Mouse (Mus musculus) heart, embryonic 12.5 days (tissue): Measurements from ENCODE around the gene Rnf224. TPM values are rescaled to one million over a fixed set of nuclear protein-coding genes. Genes with fewer than 3 reads are reported as not detected.

Experiments
- ATAC-seq: fragments of 200-750 bp; cut with Nextera tagmentation; 2 replicates; pipeline ENCODE4 v1.8.0; 2017; ENCODE audit warnings: moderate TSS enrichment, moderate library complexity; ENCODE audit not compliant: insufficient number of reproducible peaks, low FRiP score
- H3K27ac ChIP-seq: fragments of 300-500 bp; sonication (generic); 2 replicates; pipeline ENCODE4 v1.5.1; 2016; ENCODE audit warnings: mild to moderate bottlenecking, moderate library complexity; ENCODE audit not compliant: poor library complexity, severe bottlenecking
- H3K27me3 ChIP-seq: fragments of 300-500 bp; sonication (generic); replicated peaks from 2 replicates; pipeline ENCODE4 v1.6.1; 2016; ENCODE audit warnings: mild to moderate bottlenecking, moderate library complexity
- H3K36me3 ChIP-seq: fragments of 300-500 bp; sonication (generic); 2 replicates; pipeline ENCODE4 v1.6.1; 2016; ENCODE audit warnings: mild to moderate bottlenecking, moderate library complexity
- H3K4me1 ChIP-seq: fragments of 300-500 bp; sonication (generic); replicated peaks from 2 replicates; pipeline ENCODE4 v1.6.1; 2016; ENCODE audit warnings: mild to moderate bottlenecking
- H3K4me2 ChIP-seq: fragments of 300-500 bp; sonication (generic); 2 replicates; pipeline ENCODE4 v1.6.1; 2016; ENCODE audit warnings: mild to moderate bottlenecking, moderate library complexity
- H3K4me3 ChIP-seq: fragments of 300-500 bp; sonication (generic); 2 replicates; pipeline ENCODE4 v1.5.1; 2016; ENCODE audit warnings: mild to moderate bottlenecking
- H3K9ac ChIP-seq: fragments of 300-500 bp; sonication (generic); 2 replicates; pipeline ENCODE4 v1.6.1; 2016; ENCODE audit warnings: mild to moderate bottlenecking, moderate library complexity
- H3K9me3 ChIP-seq: fragments of 300-500 bp; sonication (generic); replicated peaks from 2 replicates; pipeline ENCODE4 v1.6.1; 2016; ENCODE audit warnings: mild to moderate bottlenecking, moderate library complexity
- WGBS: fragments of 180-500 bp; shearing (Covaris S2); methylation state at CpG from one replicate; pipeline ENCODE4 v1.1.7; 2016; 5-methylcytosine and 5-hydroxymethylcytosine counted together
- polyA plus RNA-seq: library from polyadenylated mRNA; unstranded; fragments of >200 nt; fragmentation: Nextera tagmentation; extraction: Ambion mirVana; gene quantifications from 2 replicates; pipeline ENCODE4 v1.2.1, GENCODE M21; 2016

The Rnf224 gene
- polyA plus RNA-seq, 1 experiment from 2014 or later: not detected

DNA sequence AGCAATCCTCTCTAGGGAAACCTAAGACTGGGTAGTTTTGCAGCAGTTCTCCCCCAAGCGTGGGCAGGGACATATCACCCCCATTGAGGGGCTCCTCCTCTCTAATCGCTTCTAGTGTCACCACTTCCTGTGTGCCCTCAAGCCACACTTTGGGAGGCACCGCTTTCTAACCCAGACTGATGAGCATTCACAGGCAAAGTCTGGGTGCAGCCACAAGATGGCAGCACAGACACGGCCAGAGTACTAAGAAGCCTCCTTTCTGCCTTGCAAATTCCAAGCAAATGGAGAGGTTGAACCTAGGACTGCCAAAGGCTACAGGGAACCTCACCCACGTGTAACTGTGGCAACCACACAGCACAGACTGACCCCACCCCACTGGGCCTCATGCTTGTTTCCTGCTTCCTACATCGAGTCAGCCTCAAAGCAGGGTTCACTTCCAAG is 43.2 kb downstream of the Rnf224 start:
- Histone ChIP-seq H3K36me3 (peaks cover under 1% of the 10 kb centered on the region; the same call in 1 of the 2 replicates), H3K9me3 (no peaks in the 10 kb centered on the region), H3K27me3 (peaks cover 17% of the 10 kb centered on the region), H3K4me1 (peaks cover 40% of the 10 kb centered on the region), H3K9ac (no peak overlapping the region), H3K4me3 (no peak overlapping the region), H3K27ac (no peak overlapping the region), H3K4me2 (peak overlapping the region; percentile 51)
- peak; percentile 61; the same call in 1 of the 2 replicates for ATAC-seq
- WGBS: 2% methylated on average over 6 of the region's 6 CpGs

DNA sequence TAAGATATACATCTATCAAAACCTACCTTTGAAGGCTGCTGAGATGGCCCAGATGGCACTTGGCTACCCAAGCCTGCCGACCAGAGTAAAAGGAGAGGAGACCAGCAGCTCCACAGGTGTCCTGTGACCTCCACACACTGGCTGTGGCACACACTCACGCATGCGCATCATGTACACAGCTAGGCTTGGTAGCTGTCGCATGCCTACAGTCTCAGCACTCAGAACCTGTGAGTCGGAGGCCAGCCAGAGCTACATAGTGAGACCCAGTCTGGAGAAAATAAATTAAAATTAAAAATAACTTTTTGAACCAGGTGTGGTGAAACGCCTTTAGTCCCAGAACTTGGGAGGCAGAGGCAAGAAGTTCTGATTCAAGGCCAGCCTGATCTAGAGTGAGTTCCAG is 48.7 kb downstream of the Rnf224 start:
- H3K36me3 ChIP-seq: no peaks in the 10 kb centered on the region
- no peak overlapping the region for H3K27ac ChIP-seq
- H3K9ac ChIP-seq: no peak overlapping the region
- no peaks in the 10 kb centered on the region for H3K9me3 ChIP-seq
- H3K4me1 ChIP-seq: peaks cover 8% of the 10 kb centered on the region
- WGBS: 78% methylated on average over 6 of the region's 6 CpGs
- no peak overlapping the region for H3K4me2 ChIP-seq
- H3K4me3 ChIP-seq: no peak overlapping the region
- ATAC-seq: no peak
- H3K27me3 ChIP-seq: peaks cover 16% of the 10 kb centered on the region

DNA sequence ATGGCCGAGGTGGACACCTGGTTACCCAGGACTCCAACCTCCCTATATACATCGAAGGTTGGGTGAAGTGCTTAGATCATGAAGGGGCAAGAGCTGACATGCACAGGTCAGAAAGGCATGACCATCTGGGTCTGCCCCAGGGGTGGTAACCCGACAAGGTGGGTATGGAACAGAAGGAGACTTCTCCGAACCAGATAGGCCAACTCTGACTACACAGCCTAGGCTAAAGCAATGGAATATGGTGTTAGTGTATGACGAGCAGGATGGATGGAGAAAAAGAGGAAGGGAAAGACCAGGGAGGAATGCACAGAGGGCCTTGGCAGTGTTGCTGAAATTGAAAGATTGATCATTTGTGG is 50.0 kb downstream of the Rnf224 start:
- H3K27ac ChIP-seq: no peak overlapping the region

DNA sequence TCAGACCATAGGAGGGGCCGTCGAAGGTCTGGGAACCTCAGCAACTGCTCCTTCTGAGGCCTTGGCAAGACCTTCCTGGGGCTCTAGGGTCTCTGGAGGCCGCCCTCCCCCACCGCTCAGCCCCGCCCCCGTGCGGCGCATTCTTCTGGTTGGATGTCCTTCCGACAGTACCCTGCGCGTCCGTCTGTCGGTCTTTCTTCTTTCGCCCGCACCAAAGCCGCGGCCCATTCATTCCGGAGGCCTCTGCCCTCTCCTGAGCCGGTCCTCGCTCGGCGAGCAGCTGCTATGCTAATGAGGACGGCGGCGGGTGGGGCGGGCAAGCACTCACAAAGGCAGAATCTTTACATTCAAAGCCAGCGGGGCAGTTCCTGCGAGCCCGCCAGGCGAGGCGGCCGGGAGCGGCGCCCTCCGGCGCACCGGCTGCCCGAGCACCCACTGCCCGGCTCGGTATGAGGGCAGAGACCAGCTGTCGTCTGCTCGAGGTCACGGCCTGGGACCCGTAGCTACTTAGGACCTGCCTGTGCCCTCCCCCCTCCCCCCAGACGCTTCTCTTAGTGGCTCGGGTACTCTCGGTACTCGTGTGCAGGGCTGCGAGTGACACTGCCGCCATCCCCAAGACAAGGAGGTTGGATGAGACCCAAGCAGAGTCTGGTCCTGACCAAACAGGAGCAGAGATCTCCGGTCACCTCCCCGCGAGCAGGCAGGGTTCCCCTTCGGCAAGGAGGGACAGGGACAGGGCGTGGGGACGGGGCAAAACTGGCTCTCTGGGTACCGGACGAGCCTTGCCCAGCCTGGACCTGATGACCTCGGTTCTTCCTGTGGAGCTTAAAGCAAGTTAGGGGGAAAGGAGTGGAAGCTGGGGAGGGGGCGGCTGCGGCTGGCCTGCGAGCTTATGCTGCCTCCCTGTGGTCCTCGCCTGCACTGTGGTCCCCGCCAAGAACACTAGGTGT is 50.7 kb downstream of the Rnf224 start:
- Histone ChIP-seq H3K4me1 (peaks cover 15% of the 10 kb centered on the region), H3K36me3 (no peaks in the 10 kb centered on the region), H3K27ac (peak overlapping the region; percentile 73; the same call in 1 of the 2 replicates), H3K9ac (peak overlapping the region; percentile 66), H3K27me3 (peaks cover 16% of the 10 kb centered on the region), H3K4me2 (peak overlapping the region; percentile 95), H3K9me3 (no peaks in the 10 kb centered on the region), H3K4me3 (peak overlapping the region; percentile 56)
- under 1% methylated on average over 64 of the region's 64 CpGs for WGBS
- peak; percentile 68 for ATAC-seq

More for the DNA sequence above, 50.0 kb downstream of the Rnf224 start:
- Histone ChIP-seq H3K4me3 (peak overlapping the region; percentile 56), H3K9me3 (no peaks in the 10 kb centered on the region), H3K27me3 (peaks cover 16% of the 10 kb centered on the region), H3K9ac (0 out of 2 replicates have a peak overlapping the region, but pooled peaks have one; percentile 66), H3K4me2 (peak overlapping the region; percentile 95), H3K36me3 (no peaks in the 10 kb centered on the region), H3K4me1 (peaks cover 15% of the 10 kb centered on the region)
- WGBS: 30% methylated on average over 5 of the region's 5 CpGs
- no peak for ATAC-seq

DNA sequence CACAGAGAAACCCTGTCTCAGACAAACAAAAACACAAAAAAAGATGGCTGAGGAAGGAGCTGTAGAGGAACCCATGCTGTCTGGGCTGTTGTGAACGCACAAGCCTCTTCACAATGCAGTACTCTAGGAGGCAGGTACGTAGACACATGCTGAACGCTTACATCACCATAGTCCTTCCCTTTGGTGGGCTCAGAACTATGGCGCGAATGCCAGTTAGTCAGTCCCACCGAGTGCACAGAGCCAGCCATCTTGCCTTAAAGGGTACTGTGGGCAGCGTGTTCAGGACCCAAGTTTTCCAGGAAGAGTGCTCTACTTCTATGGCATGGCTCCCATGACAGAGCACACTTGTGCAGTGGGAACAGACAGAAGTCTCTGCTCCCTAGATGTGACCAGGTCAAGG is 52.1 kb downstream of the Rnf224 start:
- no peaks in the 10 kb centered on the region for H3K9me3 ChIP-seq
- WGBS: 93% methylated on average over 7 of the region's 7 CpGs
- peaks cover 22% of the 10 kb centered on the region for H3K4me1 ChIP-seq
- H3K27me3 ChIP-seq: peaks cover 22% of the 10 kb centered on the region
- no peak overlapping the region for H3K9ac ChIP-seq
- no peak overlapping the region for H3K27ac ChIP-seq
- ATAC-seq: no peak
- no peak overlapping the region for H3K4me2 ChIP-seq
- no peak overlapping the region for H3K4me3 ChIP-seq
- H3K36me3 ChIP-seq: no peaks in the 10 kb centered on the region

Other genes starting within 250 kb of the Rnf224 start
- gene Nsmf, start 182.4 kb downstream of the Rnf224 start, polyA plus RNA-seq: 58.7 and 62.8 TPM in 2 replicates
- not detected in 2 replicates for gene Entpd8, start 156.5 kb downstream of the Rnf224 start, polyA plus RNA-seq
- 0.10 TPM in 1 of 2 replicates, not detected in the other for gene Noxa1, start 141.6 kb downstream of the Rnf224 start, polyA plus RNA-seq
- 10.8 and 12.8 TPM in 2 replicates for gene Nrarp, start 56.0 kb downstream of the Rnf224 start, polyA plus RNA-seq
- gene Tor4a, start 39.9 kb downstream of the Rnf224 start, polyA plus RNA-seq: 6.6 and 7.0 TPM in 2 replicates
- gene Nelfb, start 25.3 kb downstream of the Rnf224 start, polyA plus RNA-seq: 73.3 and 74.4 TPM in 2 replicates
- gene Stpg3, start 22.1 kb downstream of the Rnf224 start, polyA plus RNA-seq: not detected in 2 replicates
- not detected in 2 replicates for gene Fam166a, start 18.0 kb downstream of the Rnf224 start, polyA plus RNA-seq
- gene Tubb4b, start 12.1 kb downstream of the Rnf224 start, polyA plus RNA-seq: 388 and 392 TPM in 2 replicates
- not detected in 2 replicates for gene Slc34a3, start 2.4 kb downstream of the Rnf224 start, polyA plus RNA-seq
- 6.5 and 7.6 TPM in 2 replicates for gene Rnf208, start 5.5 kb upstream of the Rnf224 start, polyA plus RNA-seq
- not detected in 2 replicates for gene Cysrt1, start 5.7 kb upstream of the Rnf224 start, polyA plus RNA-seq
- gene AL732309.1, start 10.1 kb upstream of the Rnf224 start, polyA plus RNA-seq: 2.6 and 3.2 TPM in 2 replicates
- gene Tmem203, start 18.7 kb upstream of the Rnf224 start, polyA plus RNA-seq: 18.3 and 19.1 TPM in 2 replicates
- 4.9 and 5.1 TPM in 2 replicates for gene Tprn, start 25.8 kb upstream of the Rnf224 start, polyA plus RNA-seq
- 131 and 133 TPM in 2 replicates for gene Ssna1, start 35.7 kb upstream of the Rnf224 start, polyA plus RNA-seq
- gene Anapc2, start 35.7 kb upstream of the Rnf224 start, polyA plus RNA-seq: 83.4 and 87.7 TPM in 2 replicates
- not detected in 2 replicates for gene Tmem210, start 51.4 kb upstream of the Rnf224 start, polyA plus RNA-seq
- not detected in 2 replicates for gene Lrrc26, start 53.1 kb upstream of the Rnf224 start, polyA plus RNA-seq
- 0.44 TPM in 1 of 2 replicates, not detected in the other for gene Grin1, start 82.4 kb upstream of the Rnf224 start, polyA plus RNA-seq
- 34.0 and 40.9 TPM in 2 replicates for gene Man1b1, start 95.6 kb upstream of the Rnf224 start, polyA plus RNA-seq
- gene Dpp7, start 119.6 kb upstream of the Rnf224 start, polyA plus RNA-seq: 11.3 TPM in 2 replicates
- gene Uap1l1, start 128.9 kb upstream of the Rnf224 start, polyA plus RNA-seq: 10.7 and 11.2 TPM in 2 replicates
- gene Sapcd2, start 135.5 kb upstream of the Rnf224 start, polyA plus RNA-seq: 18.5 and 20.0 TPM in 2 replicates
- gene Entpd2, start 159.1 kb upstream of the Rnf224 start, polyA plus RNA-seq: 0.18 and 0.44 TPM in 2 replicates
- gene Npdc1, start 162.6 kb upstream of the Rnf224 start, polyA plus RNA-seq: 22.3 and 22.4 TPM in 2 replicates
- gene Fut7, start 186.5 kb upstream of the Rnf224 start, polyA plus RNA-seq: not detected in 2 replicates
- gene Abca2, start 191.9 kb upstream of the Rnf224 start, polyA plus RNA-seq: 4.8 and 5.0 TPM in 2 replicates
- 1.1 and 1.4 TPM in 2 replicates for gene Clic3, start 220.1 kb upstream of the Rnf224 start, polyA plus RNA-seq
- gene Paxx, start 224.3 kb upstream of the Rnf224 start, polyA plus RNA-seq: 22.1 and 22.7 TPM in 2 replicates
- gene Ptgds, start 233.3 kb upstream of the Rnf224 start, polyA plus RNA-seq: 2.4 and 2.6 TPM in 2 replicates